Mouse (Mus musculus) embryonic facial prominence, embryonic 15.5 days (tissue): Measurements from ENCODE around the gene Usp53. TPM values are rescaled to one million over a fixed set of nuclear protein-coding genes. Genes with fewer than 3 reads are reported as not detected.
A peak's percentile ranks its signal among the peaks of the same experiment; 100 is the strongest.

ENCODE experiments used
- ATAC-seq: fragments of 200-750 bp; cut with Nextera tagmentation; 2 replicates; pipeline ENCODE4 v1.8.0; 2017; ENCODE audit warnings: low read depth, moderate TSS enrichment; ENCODE audit not compliant: insufficient number of reproducible peaks, low FRiP score, low TSS enrichment
- H3K27ac ChIP-seq: fragments of 300-500 bp; sonication (generic); replicated peaks from 2 replicates; pipeline ENCODE4 v1.5.1; 2015; ENCODE audit warnings: mild to moderate bottlenecking, inconsistent platforms
- H3K27me3 ChIP-seq: fragments of 300-500 bp; sonication (generic); 2 replicates; pipeline ENCODE4 v1.6.1; 2015; ENCODE audit warnings: inconsistent platforms
- H3K36me3 ChIP-seq: fragments of 300-500 bp; sonication (generic); 2 replicates; pipeline ENCODE4 v1.6.1; 2015; ENCODE audit warnings: mild to moderate bottlenecking, inconsistent platforms
- H3K4me1 ChIP-seq: fragments of 300-500 bp; sonication (generic); 2 replicates; pipeline ENCODE4 v1.6.1; 2015; ENCODE audit warnings: inconsistent platforms
- H3K4me2 ChIP-seq: fragments of 300-500 bp; sonication (generic); replicated peaks from 2 replicates; pipeline ENCODE4 v1.6.1; 2015; ENCODE audit warnings: mild to moderate bottlenecking, inconsistent platforms
- H3K4me3 ChIP-seq: fragments of 300-500 bp; sonication (generic); replicated peaks from 2 replicates; pipeline ENCODE4 v1.5.1; 2015; ENCODE audit warnings: mild to moderate bottlenecking, inconsistent platforms
- H3K9ac ChIP-seq: fragments of 300-500 bp; sonication (generic); 2 replicates; pipeline ENCODE4 v1.6.1; 2015; ENCODE audit warnings: inconsistent platforms
- H3K9me3 ChIP-seq: fragments of 300-500 bp; sonication (generic); replicated peaks from 2 replicates; pipeline ENCODE4 v1.6.1; 2016; ENCODE audit warnings: inconsistent platforms
- WGBS: fragments of 180-500 bp; shearing (Covaris S2); methylation state at CpG from one replicate; pipeline ENCODE4 v1.1.7; 2015; 5-methylcytosine and 5-hydroxymethylcytosine counted together
- polyA plus RNA-seq: library from polyadenylated mRNA; unstranded; fragments of >200 nt; fragmentation: Nextera tagmentation; extraction: Ambion mirVana; gene quantifications from 2 replicates; pipeline ENCODE4 v1.2.1, GENCODE M21; 2015

Usp53 gene
- polyA plus RNA-seq: 7.8 and 11.0 TPM in 2 replicates

DNA sequence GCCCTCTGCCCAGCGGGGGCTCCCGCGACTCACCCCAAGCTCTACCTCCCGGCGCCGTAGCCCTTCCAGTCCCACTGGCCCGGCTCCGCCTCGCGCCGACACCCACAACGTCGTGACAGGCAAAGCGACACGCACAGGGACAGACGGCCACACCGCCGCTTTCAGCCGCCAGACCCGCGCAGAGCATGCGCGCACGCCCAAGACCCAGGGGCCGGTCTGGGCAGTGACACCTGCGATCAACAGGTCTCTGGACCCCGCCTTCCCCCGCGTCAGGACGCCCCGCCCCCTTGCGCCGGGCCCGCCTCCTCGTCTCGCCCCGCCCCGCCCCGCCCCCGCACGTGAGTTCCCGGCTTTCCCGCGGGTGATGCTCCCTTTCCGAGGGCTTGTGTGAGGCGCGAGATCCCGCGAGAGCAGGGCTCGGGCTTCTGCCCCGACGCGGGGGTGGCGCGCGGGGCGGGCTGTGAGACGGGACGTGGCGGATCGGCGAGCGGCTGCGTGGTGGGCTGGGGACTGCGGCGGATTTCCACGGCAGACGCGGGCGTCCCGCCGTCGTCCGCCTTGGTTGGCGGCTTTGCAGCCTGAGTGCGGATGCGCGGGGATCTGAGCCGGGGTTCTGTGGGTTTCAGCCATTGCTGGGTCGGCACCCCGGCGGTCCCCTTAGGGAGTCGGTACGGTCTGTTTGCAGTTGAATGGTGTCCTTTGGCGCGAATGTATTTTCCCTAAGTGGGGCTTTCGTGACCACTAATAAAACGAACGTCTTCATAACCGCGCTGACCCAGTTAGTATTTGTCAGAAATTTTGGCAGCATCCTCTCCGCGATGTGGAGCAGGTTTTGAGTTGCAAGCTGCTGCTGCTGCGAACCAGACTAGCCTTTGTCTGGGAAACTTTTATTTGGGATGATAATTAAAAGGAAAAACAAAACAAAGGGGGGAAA, at the start of gene Usp53:
TSS of gene Usp53 (minus strand) at position 262 of the 934 bp plus-strand sequence.
- Histone ChIP-seq H3K4me2 (peak within 1 kb of the TSS; percentile 63), H3K9ac (peak within 1 kb of the TSS; percentile 85), H3K27ac (peak within 1 kb of the TSS; percentile 91), H3K36me3 (no peaks in the 10 kb centered on the region), H3K4me1 (peaks cover 11% of the 10 kb centered on the region; the same call in 1 of the 2 replicates), H3K9me3 (no peaks in the 10 kb centered on the region), H3K4me3 (peak within 1 kb of the TSS; percentile 64), H3K27me3 (no peaks in the 10 kb centered on the region)
- ATAC-seq: peak; percentile 97
- under 1% methylated on average over 94 of the region's 94 CpGs for WGBS

DNA sequence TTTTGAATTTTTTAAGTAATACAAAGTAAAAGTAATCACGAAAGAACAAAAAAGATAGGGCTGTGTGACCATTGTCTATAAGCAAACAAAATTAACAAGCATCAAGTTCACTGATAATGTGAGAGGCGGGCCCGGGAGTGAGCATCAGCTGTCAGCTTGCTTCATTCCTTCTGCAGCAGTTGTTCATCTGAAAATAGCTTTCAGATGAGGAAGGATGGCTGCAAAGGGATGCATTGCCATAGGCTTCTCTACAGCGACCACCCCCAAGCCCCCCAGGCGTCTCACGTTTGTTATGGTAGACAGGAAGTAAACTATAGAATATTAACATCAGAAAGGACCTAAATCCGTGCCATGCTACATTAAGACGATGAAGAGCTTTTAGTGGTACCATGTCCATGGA, 49.5 kb upstream of the Usp53 start:
- Histone ChIP-seq H3K9ac (no peak overlapping the region), H3K36me3 (no peaks in the 10 kb centered on the region), H3K27ac (no peak overlapping the region), H3K4me3 (no peak overlapping the region), H3K9me3 (no peaks in the 10 kb centered on the region), H3K4me1 (no peaks in the 10 kb centered on the region), H3K4me2 (no peak overlapping the region), H3K27me3 (no peaks in the 10 kb centered on the region)
- no peak for ATAC-seq
- 55% methylated on average over 8 of the region's 8 CpGs for WGBS

DNA sequence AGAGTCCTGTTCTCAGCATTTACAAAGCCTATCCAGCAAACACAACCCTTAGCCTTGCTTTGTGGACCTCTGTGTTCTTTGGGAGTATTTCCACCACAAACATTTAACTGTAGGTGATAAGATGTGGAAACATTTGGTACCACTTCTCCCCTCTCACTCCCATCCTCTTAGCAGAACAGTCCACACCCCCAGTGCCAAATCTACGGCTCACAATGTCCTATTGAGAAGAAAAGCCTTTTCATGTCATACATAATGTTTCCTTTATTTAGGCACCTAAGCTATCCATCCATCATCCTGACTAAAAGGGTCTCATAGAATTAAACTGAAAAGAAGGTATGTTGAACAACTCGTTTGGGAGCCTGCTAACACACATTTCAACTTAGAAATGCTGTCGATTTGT, 41.3 kb upstream of the Usp53 start:
- Histone ChIP-seq H3K4me3 (no peak overlapping the region), H3K36me3 (no peaks in the 10 kb centered on the region), H3K9ac (no peak overlapping the region), H3K27me3 (no peaks in the 10 kb centered on the region), H3K27ac (no peak overlapping the region), H3K4me1 (no peaks in the 10 kb centered on the region), H3K4me2 (no peak overlapping the region), H3K9me3 (no peaks in the 10 kb centered on the region)
- no peak for ATAC-seq
- 63% methylated on average over 3 of the region's 3 CpGs for WGBS

DNA sequence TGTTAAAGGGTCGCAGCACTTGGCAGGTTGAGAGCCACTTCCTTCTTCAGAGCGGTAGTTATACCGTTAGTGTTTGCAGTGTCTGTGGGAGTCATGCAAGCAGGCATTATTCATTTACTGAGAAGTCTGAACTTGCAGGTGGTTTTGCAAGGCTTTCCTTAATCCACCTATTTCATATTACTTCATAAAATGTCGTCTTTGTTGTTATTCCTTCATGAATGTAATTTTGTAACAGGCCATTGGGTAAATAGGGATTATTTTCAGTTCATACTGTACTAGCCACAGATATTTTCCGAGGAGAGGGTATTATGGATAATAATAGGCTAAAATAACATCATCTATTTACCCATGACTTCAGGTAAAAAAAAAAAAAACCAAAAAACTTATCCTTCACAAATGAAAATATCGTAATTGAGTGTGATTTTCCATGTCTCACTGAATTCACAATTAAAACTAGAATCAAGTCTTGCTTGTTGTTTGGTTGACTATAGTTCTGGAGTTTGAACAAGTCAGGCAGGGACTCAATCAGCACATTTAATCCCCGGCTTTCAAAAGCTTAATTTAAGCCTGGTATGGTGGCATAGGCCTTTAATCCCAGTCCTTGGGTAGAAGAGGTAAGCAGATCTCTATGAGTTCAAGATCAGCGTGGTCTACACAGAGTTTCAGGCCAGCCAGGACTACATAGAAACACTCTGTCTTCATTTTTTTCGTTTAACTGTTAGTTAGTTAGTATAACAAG, 40.4 kb upstream of the Usp53 start:
- Histone ChIP-seq H3K4me2 (no peak overlapping the region), H3K36me3 (no peaks in the 10 kb centered on the region), H3K4me1 (no peaks in the 10 kb centered on the region), H3K9me3 (no peaks in the 10 kb centered on the region), H3K27me3 (no peaks in the 10 kb centered on the region), H3K4me3 (no peak overlapping the region), H3K9ac (no peak overlapping the region), H3K27ac (no peak overlapping the region)
- 74% methylated on average over 9 of the region's 9 CpGs for WGBS
- ATAC-seq: no peak

DNA sequence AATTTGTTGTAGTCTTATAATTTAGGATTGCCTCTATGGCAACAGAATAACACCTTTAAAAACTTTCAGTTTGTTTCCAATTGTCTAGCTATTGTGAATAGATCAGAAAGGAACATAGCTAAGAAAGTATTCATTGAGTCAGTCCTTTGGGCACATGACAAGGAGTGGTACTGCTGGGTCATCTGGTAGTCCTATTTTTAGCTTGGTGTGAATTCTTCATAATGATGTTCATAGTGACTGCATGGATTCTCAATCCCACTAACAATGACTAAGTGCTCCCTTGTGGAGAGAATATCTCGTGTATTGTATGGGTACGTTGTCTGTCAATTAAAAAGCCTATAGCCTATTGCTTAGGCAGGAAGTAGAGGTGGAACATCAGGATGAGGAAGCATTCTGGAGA, 34.5 kb upstream of the Usp53 start:
- no peak for ATAC-seq

DNA sequence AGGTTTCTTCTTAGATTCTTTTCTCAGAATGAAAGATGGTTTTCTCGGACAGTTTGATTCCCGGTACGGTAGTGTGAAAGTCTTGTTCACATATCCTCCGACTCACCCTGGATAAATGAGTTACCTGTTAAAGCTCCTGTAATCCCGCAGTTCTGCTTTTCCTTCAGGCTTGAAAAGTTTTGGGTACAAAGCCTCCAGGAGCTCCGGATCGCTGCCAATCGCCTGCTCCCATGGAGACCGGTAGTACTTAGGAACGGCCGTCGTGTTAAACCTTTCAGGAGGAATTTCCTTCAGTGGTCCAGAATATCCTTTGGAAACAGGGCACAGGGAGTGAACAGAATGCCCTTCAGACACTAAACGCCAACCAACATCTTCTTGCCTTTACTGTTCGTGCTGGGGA, 29.2 kb upstream of the Usp53 start:
- Histone ChIP-seq H3K36me3 (no peaks in the 10 kb centered on the region), H3K27me3 (no peaks in the 10 kb centered on the region), H3K4me3 (no peak overlapping the region), H3K4me1 (no peaks in the 10 kb centered on the region), H3K27ac (no peak overlapping the region), H3K9ac (no peak overlapping the region), H3K9me3 (no peaks in the 10 kb centered on the region), H3K4me2 (no peak overlapping the region)
- WGBS: 88% methylated on average over 14 of the region's 14 CpGs
- no peak for ATAC-seq

More for the DNA sequence above, 34.5 kb upstream of the Usp53 start:
- WGBS: 80% methylated on average over 2 of the region's 2 CpGs
- Histone ChIP-seq H3K36me3 (no peaks in the 10 kb centered on the region), H3K9ac (no peak overlapping the region), H3K4me3 (no peak overlapping the region), H3K27me3 (no peaks in the 10 kb centered on the region), H3K4me1 (no peaks in the 10 kb centered on the region), H3K27ac (no peak overlapping the region), H3K4me2 (no peak overlapping the region), H3K9me3 (no peaks in the 10 kb centered on the region)

DNA sequence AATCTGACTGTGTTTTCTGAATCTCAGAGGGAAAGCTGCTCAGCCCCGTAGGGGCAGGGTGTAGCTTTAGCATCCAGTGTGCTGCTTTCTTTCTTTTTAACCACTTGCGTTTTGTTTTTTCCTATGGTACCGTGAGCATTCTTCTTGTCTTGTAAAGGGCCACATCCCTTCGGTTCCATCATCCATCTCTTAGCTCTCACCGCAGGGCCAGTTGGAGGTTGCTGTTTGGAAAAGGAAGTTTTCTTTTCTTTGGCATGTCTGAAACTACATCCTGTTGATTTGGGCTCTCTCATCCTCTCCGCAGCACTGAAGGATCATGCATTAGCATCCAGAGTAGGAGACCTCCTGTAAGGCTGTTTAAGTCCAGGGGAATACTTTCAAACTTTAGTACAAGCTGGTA, 25.1 kb upstream of the Usp53 start:
- no peak overlapping the region for H3K27ac ChIP-seq
- H3K4me1 ChIP-seq: no peaks in the 10 kb centered on the region
- no peak for ATAC-seq
- no peaks in the 10 kb centered on the region for H3K36me3 ChIP-seq
- H3K4me3 ChIP-seq: no peak overlapping the region
- H3K9ac ChIP-seq: no peak overlapping the region
- H3K27me3 ChIP-seq: no peaks in the 10 kb centered on the region
- H3K4me2 ChIP-seq: no peak overlapping the region
- WGBS: 47% methylated on average over 6 of the region's 6 CpGs
- no peaks in the 10 kb centered on the region for H3K9me3 ChIP-seq

DNA sequence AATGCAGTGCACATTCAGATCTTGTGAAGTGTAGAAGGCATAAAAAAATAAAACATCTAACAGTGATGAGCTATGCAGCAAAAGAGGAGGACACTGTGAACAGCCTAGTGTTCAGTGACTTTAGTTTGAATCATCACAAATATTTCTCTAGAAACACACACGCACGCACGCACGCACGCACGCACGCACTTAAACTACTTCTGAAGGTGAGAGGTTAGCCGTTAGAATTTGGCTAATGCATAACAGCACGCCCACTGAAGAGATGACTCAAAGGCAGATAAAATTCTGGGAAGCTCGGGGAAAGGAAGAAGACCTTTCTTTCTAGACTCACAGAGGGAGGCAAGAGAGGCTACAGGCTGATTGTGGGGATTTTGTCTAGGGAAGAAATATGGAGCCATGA, 23.1 kb upstream of the Usp53 start:
- H3K27me3 ChIP-seq: no peaks in the 10 kb centered on the region
- no peak for ATAC-seq
- no peaks in the 10 kb centered on the region for H3K36me3 ChIP-seq
- H3K27ac ChIP-seq: no peak overlapping the region
- no peak overlapping the region for H3K4me2 ChIP-seq
- no peaks in the 10 kb centered on the region for H3K4me1 ChIP-seq
- H3K9me3 ChIP-seq: no peaks in the 10 kb centered on the region
- no peak overlapping the region for H3K4me3 ChIP-seq
- no peak overlapping the region for H3K9ac ChIP-seq
- WGBS: 77% methylated on average over 10 of the region's 10 CpGs

DNA sequence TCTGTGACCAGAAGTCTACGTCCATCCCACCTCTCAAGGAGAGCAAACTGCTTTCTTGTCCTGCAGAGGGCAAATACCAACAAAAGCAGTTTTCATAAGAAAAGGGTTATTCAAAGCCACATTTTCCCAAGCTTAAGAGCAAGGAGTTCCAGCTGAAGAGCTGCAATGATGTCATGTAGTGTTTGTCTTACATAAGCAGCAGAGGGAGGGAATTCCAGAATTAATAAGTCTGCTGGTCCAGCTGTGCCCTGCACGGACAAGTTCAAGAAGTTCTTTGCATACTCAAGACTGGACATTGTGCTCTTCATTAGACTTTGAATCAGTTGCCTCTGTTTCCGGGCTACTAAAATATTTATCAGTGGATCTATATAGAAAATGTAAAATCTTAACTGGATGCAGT, 16.7 kb upstream of the Usp53 start:
- Histone ChIP-seq H3K4me3 (no peak overlapping the region), H3K4me1 (no peaks in the 10 kb centered on the region), H3K4me2 (no peak overlapping the region), H3K9me3 (no peaks in the 10 kb centered on the region), H3K36me3 (no peaks in the 10 kb centered on the region), H3K27ac (no peak overlapping the region), H3K9ac (no peak overlapping the region), H3K27me3 (no peaks in the 10 kb centered on the region)
- WGBS: 74% methylated on average over 3 of the region's 3 CpGs
- no peak for ATAC-seq

DNA sequence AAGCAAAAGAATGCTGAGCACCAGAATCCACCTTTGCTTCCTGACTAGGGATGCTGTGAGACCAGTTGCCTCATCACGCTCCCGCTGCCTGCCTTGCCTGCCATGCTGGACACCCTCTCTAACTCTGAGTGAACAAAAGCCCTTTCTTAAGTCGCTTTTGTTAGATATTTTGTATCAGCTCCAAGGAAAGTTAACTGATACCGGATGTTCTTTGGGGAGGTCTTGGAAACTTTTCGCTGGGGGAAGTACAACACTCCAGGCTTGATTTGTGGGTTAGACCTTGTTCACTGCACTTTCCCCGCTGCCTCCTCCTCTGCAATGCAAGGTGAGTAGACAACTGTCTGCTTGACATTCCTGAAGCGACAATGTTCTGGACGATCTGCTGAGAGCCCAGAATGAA, 14.2 kb upstream of the Usp53 start:
- Histone ChIP-seq H3K27ac (no peak overlapping the region), H3K9ac (no peak overlapping the region), H3K36me3 (no peaks in the 10 kb centered on the region), H3K4me3 (no peak overlapping the region), H3K4me1 (no peaks in the 10 kb centered on the region), H3K4me2 (no peak overlapping the region), H3K27me3 (no peaks in the 10 kb centered on the region), H3K9me3 (no peaks in the 10 kb centered on the region)
- WGBS: 50% methylated on average over 8 of the region's 8 CpGs
- no peak for ATAC-seq

DNA sequence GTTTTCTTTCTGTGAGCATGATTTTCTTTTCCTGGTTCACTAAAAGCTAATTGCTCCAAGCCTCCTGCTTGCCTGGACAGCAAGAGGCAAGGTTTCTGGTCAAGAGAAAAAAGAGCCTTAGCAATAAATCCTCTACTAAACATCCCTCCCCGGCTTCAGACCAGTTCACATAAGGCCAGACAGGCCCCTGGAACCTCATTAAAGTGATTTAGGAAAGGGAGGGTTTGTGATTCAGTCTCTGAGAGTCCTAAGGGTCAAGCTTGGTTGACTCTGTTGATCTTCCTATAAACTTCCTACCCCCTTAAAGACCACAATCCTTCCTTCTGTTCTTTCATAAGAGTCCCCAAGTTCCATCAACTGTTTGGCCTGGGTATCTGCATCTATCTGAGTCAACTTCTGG, 12.7 kb upstream of the Usp53 start:
- no peak for ATAC-seq
- H3K9ac ChIP-seq: no peak overlapping the region
- no peaks in the 10 kb centered on the region for H3K4me1 ChIP-seq
- no peaks in the 10 kb centered on the region for H3K9me3 ChIP-seq
- no peak overlapping the region for H3K4me3 ChIP-seq
- H3K27me3 ChIP-seq: no peaks in the 10 kb centered on the region
- no peak overlapping the region for H3K27ac ChIP-seq
- no peak overlapping the region for H3K4me2 ChIP-seq
- no peaks in the 10 kb centered on the region for H3K36me3 ChIP-seq
- 75% methylated on average over 1 of the region's 1 CpGs for WGBS
